Mouse (Mus musculus) frontal cortex, postnatal 36 days (tissue): ENCODE results near the gene Csn3.
A peak's percentile ranks its signal among the peaks of the same experiment; 100 is the strongest.

ENCODE experiments used
- DNase-seq, 2 experiments: peaks; one replicate each; pipeline ENCODE4 v3.0.0; 2022; ENCODE audit warnings: low spot score in 2 of 2

Csn3 gene

DNA sequence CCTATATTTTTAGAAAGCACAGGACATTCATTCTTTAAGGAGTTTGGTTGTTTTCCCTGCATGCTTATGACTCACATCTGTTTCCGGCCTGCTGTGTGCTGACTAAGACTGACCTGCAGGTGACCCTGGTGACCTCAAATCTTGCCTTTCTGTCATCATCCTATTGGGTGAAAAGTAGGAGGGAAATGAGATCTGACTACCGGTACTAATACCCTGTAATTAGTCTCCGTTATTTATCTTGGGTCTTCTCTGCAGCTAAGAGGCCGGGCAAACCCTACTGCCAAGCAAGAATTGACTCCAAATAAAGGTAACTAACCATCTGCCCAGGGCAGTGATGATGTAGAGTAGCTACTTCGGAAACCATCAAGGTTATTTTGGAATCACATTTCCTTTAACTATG lies at the start of gene Csn3:
Gene Csn3, plus strand, starts transcription at position 208 of the 400 bp plus-strand sequence.
- no peak for DNase-seq

DNA sequence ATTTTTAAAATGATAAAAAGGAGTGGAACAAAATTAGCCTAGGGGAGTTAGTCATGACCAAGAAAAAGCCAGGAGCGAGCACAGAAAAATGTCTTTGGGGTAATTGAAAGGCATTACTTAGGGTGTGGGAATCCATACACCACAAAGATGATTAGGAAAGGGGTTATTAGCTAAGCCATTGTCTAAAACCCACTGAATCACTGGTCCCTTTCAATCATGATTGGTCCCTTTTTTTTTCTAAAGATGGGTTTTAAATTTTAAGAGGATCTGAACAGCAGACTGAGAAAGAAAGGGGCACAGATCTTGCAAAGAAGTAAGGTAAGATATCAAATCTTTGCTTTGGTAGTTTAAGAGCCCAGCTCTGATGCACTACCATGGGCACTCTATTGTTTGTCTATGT lies 40.6 kb upstream of the Csn3 start, which contains the start of gene Odam:
Gene Odam, plus strand, starts transcription at position 301 of the 400 bp plus-strand sequence.
- no peak for DNase-seq

DNA sequence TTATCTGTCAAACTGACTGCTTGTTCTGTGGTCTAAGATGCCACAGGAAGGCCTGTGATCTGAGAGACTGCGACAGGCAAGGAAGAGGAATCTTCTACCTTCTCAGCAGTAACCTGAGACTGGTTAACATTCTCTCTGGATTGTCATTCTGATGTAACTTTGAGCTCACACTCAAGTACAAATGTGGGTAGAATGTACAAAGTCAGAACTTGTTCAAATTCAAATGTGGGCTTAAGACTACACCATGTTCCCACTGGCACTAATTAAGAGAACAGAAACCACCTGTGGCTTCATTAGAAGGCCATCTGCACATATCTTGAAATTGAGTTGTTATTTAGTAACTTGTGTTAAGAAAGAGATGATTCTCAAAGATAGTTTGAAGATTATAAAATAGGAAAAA lies 6.2 kb downstream of the Csn3 start:
- DNase-seq, result no peak

DNA sequence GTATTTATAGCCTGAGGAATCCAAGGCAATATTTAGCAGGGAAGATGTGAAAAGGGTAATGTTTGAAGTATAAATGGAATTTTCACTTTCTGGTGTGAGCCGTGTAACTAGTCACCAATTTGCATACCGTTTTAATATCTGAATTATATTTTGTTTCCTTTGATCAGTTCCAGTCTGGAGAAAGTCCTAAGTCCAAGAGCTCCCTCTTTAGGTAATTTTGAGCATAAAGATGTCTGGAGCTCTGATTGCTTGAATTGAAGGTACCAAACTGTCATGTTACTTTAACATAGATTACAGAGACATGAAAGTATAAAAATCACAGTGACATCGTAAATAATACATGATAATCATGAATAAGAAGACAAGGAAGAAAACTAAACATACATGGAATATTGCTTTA lies 15.4 kb downstream of the Csn3 start:
- peak in 1 of 2 experiments; percentile 3 for DNase-seq

DNA sequence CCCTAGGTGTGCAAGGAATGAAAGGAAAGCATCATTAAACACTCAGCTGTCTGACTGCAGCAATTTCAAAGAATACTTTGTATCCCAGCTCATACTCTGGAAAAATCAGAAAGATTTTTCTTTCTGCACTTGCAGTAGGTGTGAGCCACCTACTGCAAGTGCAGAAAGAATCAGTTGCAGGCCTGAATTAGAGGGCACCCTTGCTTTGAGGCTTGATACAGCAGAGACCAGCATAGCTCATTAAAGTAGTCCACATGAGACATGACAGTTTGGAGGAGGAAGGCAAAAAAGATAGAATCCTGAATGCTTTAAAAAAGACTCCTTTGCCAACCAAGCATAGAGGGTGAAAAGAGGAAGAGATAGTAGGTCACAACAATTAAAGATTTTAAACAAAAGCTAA lies 17.1 kb downstream of the Csn3 start:
- no peak for DNase-seq

DNA sequence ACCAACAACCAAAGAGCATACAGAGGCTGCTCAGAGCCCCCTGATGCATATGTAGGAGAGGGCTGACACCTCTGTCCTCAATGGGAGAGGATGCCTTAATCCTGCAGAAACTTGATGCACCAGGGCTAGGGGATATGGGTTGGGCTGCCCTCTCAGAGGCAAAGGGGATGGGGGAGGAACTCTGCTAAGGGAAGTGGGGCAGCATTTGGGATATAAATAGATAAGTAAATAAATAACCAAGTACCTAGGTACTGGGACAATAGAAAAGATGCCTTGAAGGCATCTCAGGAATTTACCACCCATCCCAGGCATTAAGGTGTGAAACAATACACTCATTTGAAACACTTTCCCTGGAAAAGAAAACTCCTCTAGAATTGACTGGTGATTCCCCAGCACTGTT lies 26.5 kb downstream of the Csn3 start:
- no peak for DNase-seq

DNA sequence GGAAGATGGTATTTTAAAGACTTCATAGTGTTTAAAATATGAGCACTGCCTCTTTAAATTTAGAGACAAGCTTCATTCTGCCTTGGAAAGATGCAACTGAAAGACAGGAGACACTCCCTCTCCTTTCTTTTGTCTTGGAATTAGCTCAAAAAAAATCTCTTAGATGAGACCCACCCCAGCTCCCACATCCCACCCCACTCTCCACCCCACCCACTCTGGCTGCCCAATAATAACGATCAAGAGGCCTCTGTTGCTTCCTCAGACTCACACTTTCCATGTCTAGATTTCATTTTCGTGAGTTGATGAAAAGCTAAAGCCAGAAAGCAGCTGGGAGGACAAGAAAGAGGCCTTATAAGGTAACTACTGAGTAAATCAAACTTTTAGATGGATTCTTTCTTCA lies 43.8 kb downstream of the Csn3 start, which contains the start of the genes 2310003L06Rik and Gm28434:
Gene 2310003L06Rik, plus strand, starts transcription at position 259 of the 400 bp plus-strand sequence.
Gene Gm28434, plus strand, starts transcription at position 317 of the 400 bp plus-strand sequence.
- DNase-seq, result no peak

DNA sequence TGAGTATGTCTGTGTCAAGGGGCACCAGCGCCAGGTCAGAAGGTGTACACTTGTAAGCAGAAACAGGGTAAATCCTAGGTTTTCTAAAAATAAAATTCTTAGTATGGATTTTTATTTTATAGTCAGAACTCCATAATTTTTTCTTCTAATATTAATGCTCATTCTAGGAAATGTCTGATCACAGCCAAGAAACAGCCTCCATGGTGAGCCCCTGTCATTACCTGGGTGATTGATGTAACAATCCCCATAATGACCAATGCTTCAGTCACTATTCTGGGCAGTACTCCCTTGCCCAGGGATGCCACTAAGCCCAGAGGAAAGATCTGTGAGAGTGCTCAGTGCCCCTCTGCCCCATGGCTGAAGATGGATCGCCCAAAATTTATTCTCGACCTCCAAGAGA lies 53.8 kb downstream of the Csn3 start, which contains the start of gene Cabs1:
Gene Cabs1, plus strand, starts transcription at position 301 of the 400 bp plus-strand sequence.
- no peak for DNase-seq
